In the genomic region with DNA sequence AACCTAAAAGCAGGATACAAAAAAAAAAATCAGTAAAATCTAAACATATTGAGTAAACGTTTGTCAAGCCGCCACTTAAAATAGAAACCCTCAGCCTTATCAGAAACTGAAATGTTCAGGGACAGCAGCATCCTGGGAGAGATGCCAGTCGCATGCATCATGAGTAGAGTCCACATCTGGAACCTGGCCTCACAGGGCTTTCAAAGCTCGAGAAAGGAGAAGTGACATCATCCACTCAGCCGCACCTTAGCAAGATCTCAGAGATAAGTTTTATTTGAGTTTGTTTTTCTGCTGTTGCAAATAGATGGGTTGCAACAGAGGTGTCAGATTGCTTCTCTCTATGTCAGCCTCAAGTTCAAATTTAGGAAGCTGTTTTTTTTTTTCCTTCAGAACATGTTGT, we compare ENCODE assay signal across 11 mouse cellular contexts. TPM values are rescaled to one million over a fixed set of nuclear protein-coding genes. Genes with fewer than 3 reads are reported as not detected.
DNase-seq lines count a peak whose midpoint lies in the region; ATAC-seq and TF ChIP-seq lines count a peak whose summit lies in the region.
"Had no signal": no experiment of that assay in that cellular context is flagged by ENCODE, and none has a peak within 500 bp of the region (broad histone marks: within the 10 kb centered on the region; RNA-seq: fewer than 3 reads in every experiment).

No protein-coding gene starts in this region.

- peaks cover 17% of the 10 kb centered on the region for H3K4me1 ChIP-seq in thymus, adult 2 months (replicated peaks; ENCODE audit: control insufficient read depth, insufficient read depth, low read length)
- no peaks in the 10 kb centered on the region for H3K4me1 ChIP-seq in intestine, postnatal 0 days (replicated peaks; ENCODE audit: control insufficient read depth, insufficient read depth, low read length)
- no peaks in the 10 kb centered on the region for H3K4me1 ChIP-seq in midbrain, embryonic 11.5 days (ENCODE audit: control insufficient read depth, insufficient read depth, low read length)
- H3K4me1 ChIP-seq: midbrain, embryonic 13.5 days had no signal

- no peak overlapping the region for H3K4me2 ChIP-seq in intestine, postnatal 0 days (replicated peaks; ENCODE audit: low read depth)
- H3K4me2 ChIP-seq in midbrain, embryonic 11.5 days, result no peak overlapping the region
- H3K4me2 ChIP-seq: heart, embryonic 13.5 days; midbrain, embryonic 13.5 days had no signal

- H3K9ac ChIP-seq in intestine, postnatal 0 days (ENCODE audit: low read depth, low read length), result no peak overlapping the region
- H3K9ac ChIP-seq in midbrain, embryonic 11.5 days (ENCODE audit: low read length), result no peak overlapping the region
- H3K9ac ChIP-seq: heart, embryonic 13.5 days; midbrain, embryonic 13.5 days had no signal

- H3K27me3 ChIP-seq in thymus, adult 2 months (ENCODE audit: control insufficient read depth, insufficient read depth, low read length), result no peaks in the 10 kb centered on the region
- no peaks in the 10 kb centered on the region for H3K27me3 ChIP-seq in intestine, postnatal 0 days (replicated peaks; ENCODE audit: control insufficient read depth, insufficient read depth, low read length)
- no peaks in the 10 kb centered on the region for H3K27me3 ChIP-seq in midbrain, embryonic 11.5 days (ENCODE audit: control insufficient read depth, insufficient read depth, low read length)
- H3K27me3 ChIP-seq: heart, embryonic 13.5 days; midbrain, embryonic 13.5 days had no signal

- H3K9me3 ChIP-seq in intestine, postnatal 0 days (ENCODE audit: control insufficient read depth), result no peaks in the 10 kb centered on the region
- no peaks in the 10 kb centered on the region for H3K9me3 ChIP-seq in midbrain, embryonic 11.5 days (ENCODE audit: control insufficient read depth, low read length)
- H3K9me3 ChIP-seq: heart, embryonic 13.5 days; midbrain, embryonic 13.5 days had no signal

- H3K27ac ChIP-seq in thymus, adult 2 months (ENCODE audit: control insufficient read depth, insufficient read depth, low read length), result no peak overlapping the region
- no peak overlapping the region for H3K27ac ChIP-seq in intestine, postnatal 0 days (ENCODE audit: low read depth, low read length)
- no peak overlapping the region for H3K27ac ChIP-seq in midbrain, embryonic 11.5 days (ENCODE audit: low read depth, low read length)
- H3K27ac ChIP-seq: heart, embryonic 13.5 days; layer of hippocampus, adult 2 months; midbrain, embryonic 13.5 days had no signal

- TF ChIP-seq CTCF in thymus, adult 2 months (IDR thresholded peaks at IDR 0.05; ENCODE audit: borderline replicate concordance, control insufficient read depth, extremely low read depth, insufficient read depth, low read length, poor library complexity), result no peak
- no peak for TF ChIP-seq CTCF in intestine, postnatal 0 days (IDR thresholded peaks at IDR 0.05; ENCODE audit: low read depth)

- DNase-seq in thymus, postnatal 0 days (ENCODE audit: low spot score), result peak; percentile 59
- no peak for DNase-seq in thymus, adult 2 months
- peak; percentile 70 to 75 for DNase-seq in adrenal gland, postnatal 36 days
- peak; percentile 10 for DNase-seq in urinary bladder, postnatal 25 days (ENCODE audit: low spot score)
- DNase-seq in cerebellum, postnatal 25 days, result no peak
- no peak for DNase-seq in cerebellum, adult 11 months
- DNase-seq in midbrain, embryonic 11.5 days (ENCODE audit: low spot score, missing footprints), result no peak

- H3K4me3 ChIP-seq in thymus, adult 2 months (ENCODE audit: control insufficient read depth, insufficient read depth, low read length), result no peak overlapping the region
- H3K4me3 ChIP-seq in intestine, postnatal 0 days (ENCODE audit: low read depth, low read length), result no peak overlapping the region
- H3K4me3 ChIP-seq in midbrain, embryonic 11.5 days (ENCODE audit: low read depth, low read length), result no peak overlapping the region
- H3K4me3 ChIP-seq: heart, embryonic 13.5 days; layer of hippocampus, adult 2 months; midbrain, embryonic 13.5 days had no signal

- no peaks in the 10 kb centered on the region for H3K36me3 ChIP-seq in thymus, adult 2 months (ENCODE audit: control insufficient read depth, insufficient read depth, low read length)
- no peaks in the 10 kb centered on the region for H3K36me3 ChIP-seq in intestine, postnatal 0 days (ENCODE audit: control insufficient read depth, insufficient read depth)
- no peaks in the 10 kb centered on the region for H3K36me3 ChIP-seq in midbrain, embryonic 11.5 days (ENCODE audit: control insufficient read depth, insufficient read depth, low read length)
- H3K36me3 ChIP-seq: heart, embryonic 13.5 days; midbrain, embryonic 13.5 days had no signal

- no peak for TF ChIP-seq POLR2A in thymus, adult 2 months (IDR thresholded peaks at IDR 0.05; ENCODE audit: control insufficient read depth, extremely low read depth, insufficient read depth, low read length, poor library complexity)

- ATAC-seq in intestine, postnatal 0 days, result 0 out of 2 replicates have a peak, but pooled peaks have one; percentile 49
- ATAC-seq in midbrain, embryonic 11.5 days (ENCODE audit: low FRiP score), result no peak
- ATAC-seq: midbrain, embryonic 13.5 days had no signal

- WGBS in thymus, adult 2 months, result 6% methylated on average over 5 of the region's 5 CpGs
- WGBS in intestine, postnatal 0 days, result 14% methylated on average over 5 of the region's 5 CpGs
- 82% methylated on average over 5 of the region's 5 CpGs for WGBS in midbrain, embryonic 11.5 days

RNA-seq across cellular contexts. Expression of a gene that starts 31.3 kb away (rescaled TPM):
- 11.9 and 13.9 TPM in 2 replicates for polyA plus RNA-seq in thymus, postnatal 0 days (2015; fragmentation: Nextera tagmentation; extraction: Ambion mirVana)
- 28.5 and 28.6 TPM in 2 replicates for polyA plus RNA-seq in thymus, adult 2 months (2012; rRNA removed)
- total RNA-seq in adrenal gland, postnatal 36 days (2021), result 100 to 1,000 TPM; 128 to 148 TPM
- 10.1 and 10.7 TPM in 2 replicates for polyA plus RNA-seq in intestine, postnatal 0 days (2015; fragmentation: Nextera tagmentation; extraction: Ambion mirVana)
- polyA plus RNA-seq in midbrain, embryonic 11.5 days (2014; fragmentation: Nextera tagmentation; extraction: Ambion mirVana), result 10.7 and 11.3 TPM in 2 replicates

Comparison
In these comparisons a context has a peak if more than half of its experiments do, and no peak if none do; other contexts are left out.
1. DNase-seq: peak in thymus, postnatal 0 days (single experiment), adrenal gland, postnatal 36 days (2 of 2) and urinary bladder, postnatal 25 days (single experiment); none in thymus, adult 2 months (single experiment), cerebellum, postnatal 25 days (0 of 2), cerebellum, adult 11 months (single experiment) and midbrain, embryonic 11.5 days (single experiment).